Mouse (Mus musculus) myocyte (in vitro differentiated cells): ENCODE measurements around the gene Arid1b. TPM values are rescaled to one million over a fixed set of nuclear protein-coding genes. Genes with fewer than 3 reads are reported as not detected.

Experiments used
- H3K27me3 ChIP-seq: one replicate; pipeline ENCODE4 v1.6.1; 2011; ENCODE audit not compliant: control insufficient read depth, insufficient read depth, insufficient read length
- H3K36me3 ChIP-seq: one replicate; pipeline ENCODE4 v1.6.1; 2011; ENCODE audit not compliant: control insufficient read depth, insufficient read depth
- H3K4me2 ChIP-seq: one replicate; pipeline ENCODE4 v1.6.1; 2011; ENCODE audit warnings: low read depth, control low read depth
- H3K4me3 ChIP-seq: one replicate; pipeline ENCODE4 v1.5.1; 2011; ENCODE audit warnings: mild to moderate bottlenecking, control low read depth, moderate library complexity
- H3K79me2 ChIP-seq: one replicate; pipeline ENCODE4 v1.6.1; 2011; ENCODE audit not compliant: control insufficient read depth, insufficient read depth
- H3ac ChIP-seq: one replicate; pipeline ENCODE4 v1.6.1; 2011; ENCODE audit not compliant: control insufficient read depth, insufficient read length
- CEBPB ChIP-seq: IDR thresholded peaks from 2 replicates; pipeline ENCODE4 v1.6.1; 2011; ENCODE audit warnings: mild to moderate bottlenecking, moderate library complexity; ENCODE audit not compliant: poor library complexity, insufficient read depth, severe bottlenecking
- E2F4 ChIP-seq: IDR thresholded peaks from one replicate; pipeline ENCODE4 v1.6.1; 2011; ENCODE audit warnings: mild to moderate bottlenecking, control low read depth, moderate library complexity; ENCODE audit not compliant: insufficient read depth
- MAX ChIP-seq: IDR thresholded peaks from one replicate; pipeline ENCODE4 v1.6.1; 2011; ENCODE audit warnings: low read depth, mild to moderate bottlenecking, control low read depth
- MYOD1 ChIP-seq, 3 experiments: IDR thresholded peaks; one replicate each; pipeline ENCODE4 v1.6.1; 2011; ENCODE audit warnings: control low read depth in 2 of 3, low read depth in 2 of 3, mild to moderate bottlenecking in 2 of 3, moderate library complexity in 1 of 3; ENCODE audit not compliant: insufficient read length in 2 of 3, control insufficient read depth in 1 of 3
- MYOG ChIP-seq, 3 experiments: IDR thresholded peaks; one replicate each; pipeline ENCODE4 v1.6.1; 2011; ENCODE audit warnings: control low read depth in 2 of 3, low read depth in 2 of 3, mild to moderate bottlenecking in 2 of 3; ENCODE audit not compliant: insufficient read length in 2 of 3, control insufficient read depth in 1 of 3, insufficient read depth in 1 of 3
- POLR2A ChIP-seq: IDR thresholded peaks from one replicate; pipeline ENCODE4 v1.6.1; 2011; ENCODE audit warnings: low read depth, mild to moderate bottlenecking, control low read depth, moderate library complexity; ENCODE audit not compliant: insufficient read length
- POLR2AphosphoS2 ChIP-seq: IDR thresholded peaks from one replicate; pipeline ENCODE4 v1.6.1; 2011; ENCODE audit warnings: low read depth, control low read depth; ENCODE audit not compliant: insufficient read length
- REST ChIP-seq: IDR thresholded peaks from one replicate; pipeline ENCODE4 v1.6.1; 2011; ENCODE audit warnings: mild to moderate bottlenecking, control low read depth, moderate library complexity; ENCODE audit not compliant: insufficient read depth, insufficient read length
- SRF ChIP-seq: IDR thresholded peaks from one replicate; pipeline ENCODE4 v1.6.1; 2011; ENCODE audit warnings: low read depth; ENCODE audit not compliant: control insufficient read depth, insufficient read length
- TCF12 ChIP-seq: IDR thresholded peaks from one replicate; pipeline ENCODE4 v1.6.1; 2011; ENCODE audit warnings: mild to moderate bottlenecking, control low read depth; ENCODE audit not compliant: poor library complexity, insufficient read depth, severe bottlenecking
- TCF3 ChIP-seq: IDR thresholded peaks from one replicate; pipeline ENCODE4 v1.6.1; 2011; ENCODE audit warnings: low read depth, control low read depth; ENCODE audit not compliant: insufficient read length
- USF1 ChIP-seq: IDR thresholded peaks from one replicate; pipeline ENCODE4 v1.6.1; 2011; ENCODE audit warnings: low read depth, mild to moderate bottlenecking, control low read depth, moderate library complexity
- polyA plus RNA-seq: library from polyadenylated mRNA; unstranded; fragments of >200 nt; fragmentation: generic; extraction: Trizol; gene quantifications from one replicate; pipeline ENCODE4 v1.2.1, GENCODE M21; 2012; ENCODE audit warnings: missing spikeins

Arid1b gene
- polyA plus RNA-seq, 1 experiment: 10.9 TPM

DNA sequence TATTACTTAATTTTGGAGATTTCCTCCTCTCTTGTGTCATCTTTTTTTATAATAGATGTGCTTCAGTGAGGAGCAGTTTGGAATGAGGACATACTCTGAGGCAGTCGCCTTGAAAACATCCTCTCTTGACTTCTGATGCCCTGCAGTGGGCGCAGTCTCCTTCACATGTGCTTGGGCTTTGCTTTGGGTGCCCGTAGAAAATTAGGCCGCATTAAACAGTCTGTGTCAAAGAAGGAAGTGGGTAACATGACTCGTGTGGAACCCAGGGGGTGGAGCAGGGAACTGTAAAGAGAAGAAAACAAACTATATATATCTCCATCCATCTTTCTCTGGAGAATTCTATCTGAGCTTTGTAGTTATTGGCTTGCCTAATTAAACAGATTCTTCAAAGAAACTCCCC is 201.3 kb downstream of the Arid1b start:
- H3K27me3 ChIP-seq: no peaks in the 10 kb centered on the region
- TF ChIP-seq MAX: no peak
- no peak for TF ChIP-seq POLR2AphosphoS2
- TF ChIP-seq TCF3: no peak
- no peak for TF ChIP-seq TCF12
- TF ChIP-seq E2F4: no peak
- no peak for TF ChIP-seq POLR2A
- no peak for TF ChIP-seq USF1
- no peak for TF ChIP-seq REST
- no peak for TF ChIP-seq MYOG (IDR thresholded peaks at IDR 0.05; ENCODE audit: control insufficient read depth in 1 of 3, insufficient read depth in 1 of 3, insufficient read length in 2 of 3, low read depth in 2 of 3)
- TF ChIP-seq SRF: no peak
- no peak for TF ChIP-seq CEBPB
- no peak for TF ChIP-seq MYOD1 (IDR thresholded peaks at IDR 0.05; ENCODE audit: control insufficient read depth in 1 of 3, insufficient read length in 2 of 3, low read depth in 2 of 3)
- no peak overlapping the region for H3K4me2 ChIP-seq
- no peaks in the 10 kb centered on the region for H3K36me3 ChIP-seq
- H3ac ChIP-seq: no peak overlapping the region
- peaks cover 35% of the 10 kb centered on the region for H3K79me2 ChIP-seq
- no peak overlapping the region for H3K4me3 ChIP-seq

DNA sequence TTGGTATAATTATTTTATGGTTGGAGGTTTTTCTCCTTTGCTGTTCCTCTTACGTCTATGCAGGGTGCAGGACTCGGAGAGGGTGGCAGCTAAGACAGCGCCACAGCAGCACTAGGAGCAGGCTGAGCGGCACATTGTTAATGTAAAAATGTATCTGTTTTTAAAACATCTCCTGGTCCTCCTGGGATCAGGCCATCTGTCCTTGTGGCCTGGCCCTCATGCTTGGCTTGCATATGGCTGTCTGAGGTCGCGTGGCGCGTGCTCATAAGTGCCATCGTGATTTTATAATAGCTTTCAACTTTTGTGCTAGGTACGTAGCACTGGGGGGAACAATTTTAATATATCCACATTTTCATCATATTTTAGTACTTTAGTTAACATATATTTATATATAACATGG is 201.9 kb downstream of the Arid1b start:
- peaks cover 35% of the 10 kb centered on the region for H3K79me2 ChIP-seq
- H3K4me2 ChIP-seq: no peak overlapping the region
- H3ac ChIP-seq: no peak overlapping the region
- TF ChIP-seq E2F4 (no peak), REST (no peak), POLR2A (no peak), MYOD1 (IDR thresholded peaks at IDR 0.05; ENCODE audit: control insufficient read depth in 1 of 3, insufficient read length in 2 of 3, low read depth in 2 of 3) (no peak), POLR2AphosphoS2 (no peak), MYOG (IDR thresholded peaks at IDR 0.05; ENCODE audit: control insufficient read depth in 1 of 3, insufficient read depth in 1 of 3, insufficient read length in 2 of 3, low read depth in 2 of 3) (no peak), TCF3 (no peak), USF1 (no peak), CEBPB (no peak), MAX (no peak)
- H3K27me3 ChIP-seq: no peaks in the 10 kb centered on the region
- H3K36me3 ChIP-seq: no peaks in the 10 kb centered on the region
- no peak overlapping the region for H3K4me3 ChIP-seq

DNA sequence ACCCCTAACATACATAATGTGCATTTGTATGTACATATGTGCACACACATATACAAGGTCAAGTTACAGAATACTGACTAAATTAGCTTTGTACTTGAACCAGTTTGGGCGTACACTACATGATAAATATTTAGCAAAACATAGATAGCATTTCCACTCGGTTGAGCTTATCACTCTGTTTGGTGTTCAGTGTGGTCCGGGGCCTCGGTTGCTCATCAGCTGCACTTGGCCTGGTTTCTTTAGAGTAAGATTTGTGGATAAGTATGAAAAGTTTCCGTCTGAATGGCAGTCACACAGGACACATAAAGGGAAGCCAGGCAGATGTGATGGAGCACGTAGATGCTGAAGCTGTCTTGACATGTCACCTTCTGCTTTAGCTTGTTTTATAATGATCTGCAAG is 202.4 kb downstream of the Arid1b start:
- Histone ChIP-seq H3K36me3 (no peaks in the 10 kb centered on the region), H3K79me2 (peaks cover 31% of the 10 kb centered on the region), H3K4me3 (no peak overlapping the region), H3K27me3 (no peaks in the 10 kb centered on the region), H3ac (no peak overlapping the region), H3K4me2 (no peak overlapping the region)
- TF ChIP-seq POLR2AphosphoS2 (no peak), MAX (no peak), CEBPB (no peak)

DNA sequence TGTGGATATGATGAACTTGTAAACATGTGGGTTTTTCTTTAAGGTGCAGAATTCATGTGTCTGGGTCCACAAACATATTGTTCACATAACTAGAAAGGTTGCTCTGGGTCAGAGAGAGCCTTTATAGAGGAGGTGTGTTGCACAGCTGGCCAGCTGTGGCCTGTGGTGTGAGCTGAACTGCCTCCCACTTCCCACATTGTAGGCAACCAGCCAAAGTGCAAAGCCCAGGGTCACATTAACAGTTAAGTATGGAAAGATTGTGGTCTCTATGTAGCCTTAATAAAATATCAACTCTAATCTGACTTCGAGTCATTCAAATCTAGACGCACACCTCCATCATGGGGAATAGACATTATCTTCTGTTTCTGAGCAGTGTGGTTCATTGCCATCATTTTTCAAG is 203.0 kb downstream of the Arid1b start:
- no peaks in the 10 kb centered on the region for H3K27me3 ChIP-seq
- H3K79me2 ChIP-seq: peaks cover 25% of the 10 kb centered on the region
- TF ChIP-seq SRF: no peak
- TF ChIP-seq REST: no peak
- TF ChIP-seq TCF3: no peak
- H3K4me2 ChIP-seq: no peak overlapping the region
- no peaks in the 10 kb centered on the region for H3K36me3 ChIP-seq
- no peak overlapping the region for H3K4me3 ChIP-seq
- H3ac ChIP-seq: no peak overlapping the region

DNA sequence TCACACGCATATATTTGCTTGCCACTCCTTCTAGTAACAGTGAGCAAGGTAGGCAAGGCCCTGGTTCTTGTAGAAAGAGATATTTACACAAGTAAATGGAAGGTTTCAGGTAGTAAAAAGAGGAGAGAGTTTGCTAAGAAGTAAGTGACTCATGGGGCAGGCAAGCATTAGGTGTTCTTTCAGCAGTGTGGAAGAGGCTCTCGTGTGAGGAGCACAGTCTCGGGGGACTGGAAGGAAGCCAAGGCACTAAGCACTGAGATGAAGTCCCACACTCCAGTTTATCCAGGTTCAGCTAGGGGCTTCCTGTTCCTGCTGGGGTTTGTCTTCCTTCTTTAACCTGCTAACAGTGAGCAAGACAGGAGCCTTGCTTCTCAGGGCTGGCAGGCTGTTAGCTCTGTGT is 203.6 kb downstream of the Arid1b start:
- Histone ChIP-seq H3K79me2 (peaks cover 18% of the 10 kb centered on the region), H3K4me3 (no peak overlapping the region), H3K27me3 (no peaks in the 10 kb centered on the region), H3K36me3 (no peaks in the 10 kb centered on the region), H3K4me2 (no peak overlapping the region), H3ac (no peak overlapping the region)
- no peak for TF ChIP-seq MAX
- TF ChIP-seq TCF3: no peak
- no peak for TF ChIP-seq CEBPB
- TF ChIP-seq SRF: no peak
- no peak for TF ChIP-seq POLR2A
- TF ChIP-seq MYOD1 (IDR thresholded peaks at IDR 0.05; ENCODE audit: control insufficient read depth in 1 of 3, insufficient read length in 2 of 3, low read depth in 2 of 3): no peak
- TF ChIP-seq POLR2AphosphoS2: no peak
- no peak for TF ChIP-seq E2F4
- no peak for TF ChIP-seq REST
- TF ChIP-seq TCF12: no peak

DNA sequence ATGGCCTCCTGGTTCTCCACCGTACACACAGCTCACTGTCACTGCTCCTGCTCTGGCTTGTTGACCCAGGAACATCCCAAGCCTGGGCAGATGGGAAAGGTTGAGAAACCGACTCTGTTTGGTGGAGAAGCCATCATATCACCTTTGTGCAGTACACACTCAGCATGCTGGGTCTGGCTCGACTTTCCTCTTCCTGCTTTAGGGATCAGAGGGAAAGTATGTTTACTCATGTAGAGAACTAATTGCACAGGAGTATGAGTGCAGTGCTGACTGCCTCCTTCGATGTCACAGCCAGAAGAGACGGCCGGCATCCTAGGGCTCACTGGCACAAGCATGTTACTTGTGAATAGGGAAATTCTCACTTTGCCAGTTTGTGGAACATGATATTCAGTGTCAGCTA is 204.1 kb downstream of the Arid1b start:
- TF ChIP-seq SRF: no peak
- no peak for TF ChIP-seq REST
- TF ChIP-seq USF1: no peak
- no peak for TF ChIP-seq TCF12
- TF ChIP-seq CEBPB: no peak
- no peak for TF ChIP-seq MAX
- no peak for TF ChIP-seq E2F4
- TF ChIP-seq POLR2A: no peak
- no peak for TF ChIP-seq TCF3
- no peak for TF ChIP-seq POLR2AphosphoS2
- TF ChIP-seq MYOD1 (IDR thresholded peaks at IDR 0.05; ENCODE audit: control insufficient read depth in 1 of 3, insufficient read length in 2 of 3, low read depth in 2 of 3): no peak
- TF ChIP-seq MYOG (IDR thresholded peaks at IDR 0.05; ENCODE audit: control insufficient read depth in 1 of 3, insufficient read depth in 1 of 3, insufficient read length in 2 of 3, low read depth in 2 of 3): no peak
- no peak overlapping the region for H3K4me3 ChIP-seq
- no peak overlapping the region for H3K4me2 ChIP-seq
- H3K79me2 ChIP-seq: peaks cover 13% of the 10 kb centered on the region
- H3K36me3 ChIP-seq: no peaks in the 10 kb centered on the region
- no peak overlapping the region for H3ac ChIP-seq
- H3K27me3 ChIP-seq: no peaks in the 10 kb centered on the region
